Mouse (Mus musculus) embryonic facial prominence, embryonic 15.5 days (tissue): ENCODE measurements at regions not wholly inside any gene's neighbourhood (a gene's known extent, or its start where the extent isn't known, plus 50 kb on each side); places are given as distances from the start of the nearest gene placed in this dataset.

Experiments
- ATAC-seq: fragments of 200-750 bp; cut with Nextera tagmentation; 2 replicates; pipeline ENCODE4 v1.8.0; 2017; ENCODE audit warnings: low read depth, moderate TSS enrichment; ENCODE audit not compliant: insufficient number of reproducible peaks, low FRiP score, low TSS enrichment
- H3K27ac ChIP-seq: fragments of 300-500 bp; sonication (generic); replicated peaks from 2 replicates; pipeline ENCODE4 v1.5.1; 2015; ENCODE audit warnings: mild to moderate bottlenecking, inconsistent platforms
- H3K27me3 ChIP-seq: fragments of 300-500 bp; sonication (generic); 2 replicates; pipeline ENCODE4 v1.6.1; 2015; ENCODE audit warnings: inconsistent platforms
- H3K36me3 ChIP-seq: fragments of 300-500 bp; sonication (generic); 2 replicates; pipeline ENCODE4 v1.6.1; 2015; ENCODE audit warnings: mild to moderate bottlenecking, inconsistent platforms
- H3K4me1 ChIP-seq: fragments of 300-500 bp; sonication (generic); 2 replicates; pipeline ENCODE4 v1.6.1; 2015; ENCODE audit warnings: inconsistent platforms
- H3K4me2 ChIP-seq: fragments of 300-500 bp; sonication (generic); replicated peaks from 2 replicates; pipeline ENCODE4 v1.6.1; 2015; ENCODE audit warnings: mild to moderate bottlenecking, inconsistent platforms
- H3K4me3 ChIP-seq: fragments of 300-500 bp; sonication (generic); replicated peaks from 2 replicates; pipeline ENCODE4 v1.5.1; 2015; ENCODE audit warnings: mild to moderate bottlenecking, inconsistent platforms
- H3K9ac ChIP-seq: fragments of 300-500 bp; sonication (generic); 2 replicates; pipeline ENCODE4 v1.6.1; 2015; ENCODE audit warnings: inconsistent platforms
- H3K9me3 ChIP-seq: fragments of 300-500 bp; sonication (generic); replicated peaks from 2 replicates; pipeline ENCODE4 v1.6.1; 2016; ENCODE audit warnings: inconsistent platforms
- WGBS: fragments of 180-500 bp; shearing (Covaris S2); methylation state at CpG from one replicate; pipeline ENCODE4 v1.1.7; 2015; 5-methylcytosine and 5-hydroxymethylcytosine counted together

- WGBS = 64% methylated on average over 3 of the region's 3 CpGs
- Histone ChIP-seq H3K27me3 (no peaks in the 10 kb centered on the region), H3K36me3 (no peaks in the 10 kb centered on the region), H3K4me3 (no peak overlapping the region), H3K4me1 (no peaks in the 10 kb centered on the region), H3K9me3 (no peaks in the 10 kb centered on the region), H3K27ac (no peak overlapping the region), H3K9ac (no peak overlapping the region), H3K4me2 (no peak overlapping the region)
- ATAC-seq = no peak
Observed at GRCm38 (mm10) chr2:133381054-133381453, 170.9 kb upstream of the Bmp2 start.

GRCm38 (mm10) chr2:133383135-133383920, 168.6 kb upstream of the Bmp2 start:
- Histone ChIP-seq H3K36me3 (no peaks in the 10 kb centered on the region), H3K9me3 (no peaks in the 10 kb centered on the region), H3K4me2 (no peak overlapping the region), H3K27me3 (no peaks in the 10 kb centered on the region), H3K27ac (no peak overlapping the region), H3K9ac (no peak overlapping the region), H3K4me1 (no peaks in the 10 kb centered on the region), H3K4me3 (no peak overlapping the region)
- 84% methylated on average over 3 of the region's 3 CpGs for WGBS
- ATAC-seq = no peak

- 74% methylated on average over 2 of the region's 2 CpGs for whole genome bisulfite sequencing
- Histone ChIP-seq H3K36me3 (no peaks in the 10 kb centered on the region), H3K9ac (no peak overlapping the region), H3K4me2 (no peak overlapping the region), H3K9me3 (no peaks in the 10 kb centered on the region), H3K4me1 (no peaks in the 10 kb centered on the region), H3K27me3 (no peaks in the 10 kb centered on the region), H3K4me3 (no peak overlapping the region), H3K27ac (no peak overlapping the region)
- no peak for ATAC-seq
Observed at GRCm38 (mm10) chr2:133385297-133385696, 166.7 kb upstream of the Bmp2 start.

- Histone ChIP-seq H3K36me3 (no peaks in the 10 kb centered on the region), H3K4me3 (no peak overlapping the region), H3K27me3 (no peaks in the 10 kb centered on the region), H3K4me1 (peaks cover 7% of the 10 kb centered on the region; the same call in 1 of the 2 replicates), H3K27ac (no peak overlapping the region), H3K4me2 (no peak overlapping the region), H3K9me3 (no peaks in the 10 kb centered on the region), H3K9ac (no peak overlapping the region)
- ATAC-seq = no peak
- 90% methylated on average over 3 of the region's 3 CpGs for WGBS
Observed at GRCm38 (mm10) chr2:133387349-133387748, 164.6 kb upstream of the Bmp2 start.

GRCm38 (mm10) chr2:133392298-133392697, 159.7 kb upstream of the Bmp2 start:
- Histone ChIP-seq H3K27me3 (no peaks in the 10 kb centered on the region), H3K9ac (no peak overlapping the region), H3K36me3 (no peaks in the 10 kb centered on the region), H3K27ac (no peak overlapping the region), H3K9me3 (no peaks in the 10 kb centered on the region), H3K4me2 (no peak overlapping the region), H3K4me1 (peaks cover 7% of the 10 kb centered on the region; the same call in 1 of the 2 replicates), H3K4me3 (no peak overlapping the region)
- ATAC-seq = no peak
- 44% methylated on average over 9 of the region's 9 CpGs for WGBS

GRCm38 (mm10) chr2:133397566-133397965, 154.4 kb upstream of the Bmp2 start:
- Histone ChIP-seq H3K9ac (no peak overlapping the region), H3K27me3 (no peaks in the 10 kb centered on the region), H3K9me3 (no peaks in the 10 kb centered on the region), H3K4me2 (no peak overlapping the region), H3K36me3 (no peaks in the 10 kb centered on the region), H3K4me3 (no peak overlapping the region), H3K27ac (no peak overlapping the region), H3K4me1 (no peaks in the 10 kb centered on the region)
- 10% methylated on average over 2 of the region's 2 CpGs for WGBS
- no peak for ATAC-seq

GRCm38 (mm10) chr2:133399059-133399690, 152.8 kb upstream of the Bmp2 start:
- Histone ChIP-seq H3K27ac (no peak overlapping the region), H3K36me3 (no peaks in the 10 kb centered on the region), H3K9me3 (no peaks in the 10 kb centered on the region), H3K4me3 (no peak overlapping the region), H3K9ac (no peak overlapping the region), H3K4me1 (no peaks in the 10 kb centered on the region), H3K27me3 (no peaks in the 10 kb centered on the region), H3K4me2 (no peak overlapping the region)
- WGBS = 46% methylated on average over 5 of the region's 5 CpGs
- no peak for ATAC-seq

- Histone ChIP-seq H3K27ac (no peak overlapping the region), H3K9ac (no peak overlapping the region), H3K9me3 (no peaks in the 10 kb centered on the region), H3K4me1 (no peaks in the 10 kb centered on the region), H3K27me3 (no peaks in the 10 kb centered on the region), H3K4me3 (no peak overlapping the region), H3K4me2 (no peak overlapping the region), H3K36me3 (no peaks in the 10 kb centered on the region)
- WGBS = 42% methylated on average over 3 of the region's 3 CpGs
- ATAC-seq = no peak
Observed at GRCm38 (mm10) chr2:133400963-133401362, 151.0 kb upstream of the Bmp2 start.

- Histone ChIP-seq H3K9me3 (no peaks in the 10 kb centered on the region), H3K27ac (no peak overlapping the region), H3K4me3 (no peak overlapping the region), H3K4me2 (no peak overlapping the region), H3K4me1 (no peaks in the 10 kb centered on the region), H3K27me3 (no peaks in the 10 kb centered on the region), H3K9ac (no peak overlapping the region), H3K36me3 (no peaks in the 10 kb centered on the region)
- ATAC-seq = no peak
- 82% methylated on average over 8 of the region's 8 CpGs for WGBS
Observed at GRCm38 (mm10) chr2:133416990-133417581, 134.9 kb upstream of the Bmp2 start.

GRCm38 (mm10) chr2:133419686-133420303, 132.2 kb upstream of the Bmp2 start:
- no peak overlapping the region for H3K4me2 ChIP-seq
- H3K4me1 ChIP-seq = no peaks in the 10 kb centered on the region
- 83% methylated on average over 6 of the region's 6 CpGs for WGBS
- H3K27ac ChIP-seq = no peak overlapping the region
- H3K4me3 ChIP-seq = no peak overlapping the region
- H3K9ac ChIP-seq = no peak overlapping the region
- ATAC-seq = no peak
- no peaks in the 10 kb centered on the region for H3K36me3 ChIP-seq
- no peaks in the 10 kb centered on the region for H3K27me3 ChIP-seq
- no peaks in the 10 kb centered on the region for H3K9me3 ChIP-seq

- H3K36me3 ChIP-seq = no peaks in the 10 kb centered on the region
- WGBS = 88% methylated on average over 5 of the region's 5 CpGs
- H3K4me1 ChIP-seq = no peaks in the 10 kb centered on the region
- no peak overlapping the region for H3K4me3 ChIP-seq
- no peak overlapping the region for H3K9ac ChIP-seq
- H3K4me2 ChIP-seq = no peak overlapping the region
- no peak overlapping the region for H3K27ac ChIP-seq
- no peaks in the 10 kb centered on the region for H3K9me3 ChIP-seq
- no peak for ATAC-seq
- H3K27me3 ChIP-seq = no peaks in the 10 kb centered on the region
Observed at GRCm38 (mm10) chr2:133425538-133425937, 126.4 kb upstream of the Bmp2 start.
